28 mouse cellular contexts compared by ENCODE assay signal in the genomic region with DNA sequence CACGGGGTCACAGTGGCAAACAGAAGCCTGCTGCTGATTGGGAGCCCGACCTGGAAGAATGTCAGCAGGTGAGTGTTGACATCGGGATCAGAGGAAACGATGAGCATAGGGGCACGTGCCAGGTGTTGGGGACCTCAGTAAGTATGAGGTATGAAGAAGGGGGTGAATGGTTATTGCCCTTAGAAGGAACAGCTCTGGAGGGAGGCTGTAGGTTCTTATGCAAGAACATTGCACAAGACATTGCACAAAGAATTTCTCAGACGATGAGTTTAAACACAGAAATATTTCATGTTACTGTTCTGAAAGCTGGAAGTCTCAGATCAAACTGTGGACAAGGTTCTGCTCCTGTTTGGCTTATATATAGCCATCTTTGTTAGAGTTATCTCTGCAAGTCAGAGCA. TPM values are rescaled to one million over a fixed set of nuclear protein-coding genes. Genes with fewer than 3 reads are reported as not detected.
DNase-seq lines count a peak whose midpoint lies in the region; ATAC-seq and TF ChIP-seq lines count a peak whose summit lies in the region.
"Had no signal": no experiment of that assay in that cellular context is flagged by ENCODE, and none has a peak within 500 bp of the region (broad histone marks: within the 10 kb centered on the region; RNA-seq: fewer than 3 reads in every experiment).

No protein-coding gene starts in this region.

- H3K4me1 ChIP-seq in bone marrow, adult 2 months (ENCODE audit: control insufficient read depth, insufficient read depth, low read length): peaks cover 5% of the 10 kb centered on the region; the same call in 1 of the 2 replicates
- H3K4me1 ChIP-seq: embryonic facial prominence, embryonic 10.5 days; hindbrain, embryonic 13.5 days; limb, embryonic 13.5 days had no signal

- H3K27ac ChIP-seq in bone marrow, adult 2 months (ENCODE audit: control insufficient read depth, insufficient read depth, low read depth, low read length, poor library complexity): peak overlapping the region; percentile 14; the same call in 1 of the 2 replicates
- H3K27ac ChIP-seq: embryonic facial prominence, embryonic 10.5 days; embryonic facial prominence, embryonic 15.5 days; forebrain, embryonic 13.5 days; heart, adult 2 months; hindbrain, embryonic 13.5 days; left cerebral cortex, adult 2 months; limb, embryonic 13.5 days; liver, embryonic 14.5 days had no signal

- peak; percentile 81 for ATAC-seq in megakaryocyte, adult 5-6 weeks (ENCODE audit: poor library complexity, severe bottlenecking)
- ATAC-seq: forebrain, embryonic 13.5 days; intestine, postnatal 0 days; Patski had no signal

- no peak overlapping the region for H3K4me3 ChIP-seq in bone marrow, adult 2 months (replicated peaks; ENCODE audit: control insufficient read depth, low read depth, low read length)
- H3K4me3 ChIP-seq: embryonic facial prominence, embryonic 10.5 days; embryonic facial prominence, embryonic 15.5 days; forebrain, embryonic 13.5 days; heart, adult 2 months; heart, embryonic 12.5 days; hindbrain, embryonic 13.5 days; left cerebral cortex, adult 2 months; limb, embryonic 13.5 days had no signal

- DNase-seq in lung, adult 18-20 months: peak; percentile 8 to 18
- DNase-seq in lung, postnatal 14 days: no peak
- DNase-seq in NIH3T3 (ENCODE audit: low read depth): peak; percentile 46
- no peak for DNase-seq in MN1 (ENCODE audit: low spot score)
- DNase-seq in gastrocnemius, postnatal 10 days: no peak
- DNase-seq: cerebellum, adult 18-20 months; cerebellum, postnatal 10 days; gastrocnemius, postnatal 14 days; heart, adult 2 months; heart, postnatal 4 days; kidney, postnatal 25 days; midbrain, embryonic 14.5 days; retina, postnatal 1 day; right cerebral cortex, postnatal 14 days; thymus, postnatal 4 days had no signal

- no peak for TF ChIP-seq POLR2A in bone marrow, adult 2 months (IDR thresholded peaks at IDR 0.05; ENCODE audit: borderline replicate concordance, control insufficient read depth, low read depth, low read length)

- no peak for TF ChIP-seq CTCF in bone marrow, adult 2 months (IDR thresholded peaks at IDR 0.05; ENCODE audit: control insufficient read depth, insufficient read depth, low read length)

- WGBS in bone marrow, adult 2 months: 36% methylated on average over 6 of the region's 6 CpGs

RNA-seq across cellular contexts. Expression of a gene that starts 38.1 kb away (rescaled TPM):
- polyA plus RNA-seq in bone marrow, adult 2 months (2011; ENCODE audit: insufficient read depth, insufficient read length, low replicate concordance, missing spikeins): 0.27 TPM in 1 of 2 replicates, not detected in the other
- total RNA-seq in megakaryocyte, adult 5-6 weeks (2015): 0.66 and 0.91 TPM in 2 replicates
- total RNA-seq in megakaryocyte, adult 5-6 weeks (2017): 1.1 and 1.5 TPM in 2 replicates
- total RNA-seq in gastrocnemius, postnatal 10 days (2021): under 1 TPM; 0.40 to 0.54 TPM

RNA-seq across cellular contexts. Expression of a gene that starts 39.1 kb away (rescaled TPM):
- 4.9 and 23.9 TPM in 2 replicates for polyA plus RNA-seq in bone marrow, adult 2 months (2011; ENCODE audit: insufficient read depth, insufficient read length, low replicate concordance, missing spikeins)
- total RNA-seq in megakaryocyte, adult 5-6 weeks (2015): 19.8 and 24.2 TPM in 2 replicates
- 8.8 and 11.4 TPM in 2 replicates for total RNA-seq in megakaryocyte, adult 5-6 weeks (2017)
- total RNA-seq in gastrocnemius, postnatal 10 days (2021): 10 to 100 TPM; 22.9 to 31.8 TPM

RNA-seq across cellular contexts. Expression of a gene that starts 43.6 kb away (rescaled TPM):
- polyA plus RNA-seq in bone marrow, adult 2 months (2011; ENCODE audit: insufficient read depth, insufficient read length, low replicate concordance, missing spikeins): 0.23 and 1.3 TPM in 2 replicates
- total RNA-seq in megakaryocyte, adult 5-6 weeks (2015): 0.62 and 0.89 TPM in 2 replicates
- 0.89 and 1.1 TPM in 2 replicates for total RNA-seq in megakaryocyte, adult 5-6 weeks (2017)
- 1 to 10 TPM; 3.0 to 3.3 TPM for total RNA-seq in gastrocnemius, postnatal 10 days (2021)
- total RNA-seq: monocyte, adult 5-6 weeks had no signal

Comparison
In these comparisons a context has a peak if more than half of its experiments do, and no peak if none do; other contexts are left out.
1. DNase-seq: peak in lung, adult 18-20 months (2 of 2) and NIH3T3 (single experiment); none in lung, postnatal 14 days (single experiment), MN1 (single experiment) and gastrocnemius, postnatal 10 days (single experiment).